28 mouse cellular contexts compared by ENCODE assay signal in genomic region chr5:88903526-88903925, GRCm38 (mm10). TPM values are rescaled to one million over a fixed set of nuclear protein-coding genes. Genes with fewer than 3 reads are reported as not detected.
DNase-seq lines count a peak whose midpoint lies in the region; ATAC-seq lines count a peak whose summit lies in the region.
"Had no signal": no experiment of that assay in that cellular context is flagged by ENCODE, and none has a peak within 500 bp of the region (broad histone marks: within the 10 kb centered on the region; RNA-seq: fewer than 3 reads in every experiment).

No protein-coding gene starts in this region.

- H3K27ac ChIP-seq in embryonic facial prominence, embryonic 14.5 days (replicated peaks; ENCODE audit: low read depth, low read length): no peak overlapping the region
- no peak overlapping the region; the same call in 1 of the 2 replicates for H3K27ac ChIP-seq in embryonic facial prominence, embryonic 10.5 days (replicated peaks)
- H3K27ac ChIP-seq in hindbrain, embryonic 12.5 days: 0 out of 2 replicates have a peak overlapping the region, but pooled peaks have one; percentile 23
- no peak overlapping the region for H3K27ac ChIP-seq in hindbrain, embryonic 16.5 days (ENCODE audit: low read depth, low read length)
- 0 out of 2 replicates have a peak overlapping the region, but pooled peaks have one; percentile 6 for H3K27ac ChIP-seq in midbrain, embryonic 10.5 days (replicated peaks)
- no peak overlapping the region for H3K27ac ChIP-seq in midbrain, embryonic 16.5 days (ENCODE audit: low read length)
- no peak overlapping the region for H3K27ac ChIP-seq in neural tube, embryonic 14.5 days (ENCODE audit: low read depth, low read length)
- H3K27ac ChIP-seq: embryonic facial prominence, embryonic 15.5 days; gastrocnemius, adult 2 months; heart, embryonic 15.5 days; hindbrain, embryonic 15.5 days had no signal

- no peaks in the 10 kb centered on the region for H3K36me3 ChIP-seq in embryonic facial prominence, embryonic 14.5 days (ENCODE audit: control insufficient read depth, insufficient read depth, low read length)
- no peaks in the 10 kb centered on the region for H3K36me3 ChIP-seq in embryonic facial prominence, embryonic 10.5 days (replicated peaks)
- no peaks in the 10 kb centered on the region for H3K36me3 ChIP-seq in hindbrain, embryonic 12.5 days
- H3K36me3 ChIP-seq in hindbrain, embryonic 16.5 days (ENCODE audit: control insufficient read depth, insufficient read depth, low read length): no peaks in the 10 kb centered on the region
- H3K36me3 ChIP-seq in midbrain, embryonic 10.5 days: no peaks in the 10 kb centered on the region
- no peaks in the 10 kb centered on the region for H3K36me3 ChIP-seq in midbrain, embryonic 16.5 days (ENCODE audit: control insufficient read depth, insufficient read depth, low read length)
- H3K36me3 ChIP-seq in neural tube, embryonic 14.5 days (ENCODE audit: control insufficient read depth, insufficient read depth, low read length): no peaks in the 10 kb centered on the region
- H3K36me3 ChIP-seq: embryonic facial prominence, embryonic 15.5 days; heart, embryonic 12.5 days; heart, embryonic 15.5 days; hindbrain, embryonic 15.5 days had no signal

- no peak for DNase-seq in embryonic facial prominence, embryonic 14.5 days (ENCODE audit: low spot score)
- DNase-seq in embryonic facial prominence, embryonic 10.5 days (ENCODE audit: low spot score): no peak
- no peak for DNase-seq in midbrain, embryonic 10.5 days (ENCODE audit: low spot score)
- DNase-seq in neural tube, embryonic 10.5 days (ENCODE audit: extremely low spot score, low spot score): no peak
- DNase-seq: adrenal gland, adult 8-10 months; adrenal gland, postnatal 25 days; cerebellum, adult 11-12 months; cerebellum, adult 8-10 months; cerebellum, postnatal 10 days; cerebellum, postnatal 36 days; embryo, embryonic 11 days; forebrain, postnatal 0 days; gastrocnemius, adult 2 months; gastrocnemius, postnatal 14 days; heart, adult 18-20 months; heart, postnatal 14 days; heart, postnatal 4 days had no signal

- no peak overlapping the region for H3K9ac ChIP-seq in embryonic facial prominence, embryonic 14.5 days (ENCODE audit: low read depth, low read length)
- no peak overlapping the region for H3K9ac ChIP-seq in hindbrain, embryonic 12.5 days
- no peak overlapping the region for H3K9ac ChIP-seq in hindbrain, embryonic 16.5 days (ENCODE audit: low read depth, low read length)
- H3K9ac ChIP-seq in midbrain, embryonic 16.5 days (ENCODE audit: low read depth, low read length): no peak overlapping the region
- no peak overlapping the region for H3K9ac ChIP-seq in neural tube, embryonic 14.5 days (replicated peaks; ENCODE audit: low read depth, low read length)
- H3K9ac ChIP-seq: embryonic facial prominence, embryonic 15.5 days; forebrain, postnatal 0 days; heart, embryonic 12.5 days; heart, embryonic 15.5 days; hindbrain, embryonic 15.5 days had no signal

- H3K4me1 ChIP-seq in embryonic facial prominence, embryonic 14.5 days (ENCODE audit: control insufficient read depth, insufficient read depth, low read length): no peaks in the 10 kb centered on the region
- peaks cover 5% of the 10 kb centered on the region; the same call in 1 of the 2 replicates for H3K4me1 ChIP-seq in embryonic facial prominence, embryonic 10.5 days
- no peaks in the 10 kb centered on the region for H3K4me1 ChIP-seq in hindbrain, embryonic 12.5 days
- H3K4me1 ChIP-seq in hindbrain, embryonic 16.5 days (ENCODE audit: control insufficient read depth, insufficient read depth, low read depth, low read length): no peaks in the 10 kb centered on the region
- H3K4me1 ChIP-seq in midbrain, embryonic 10.5 days: no peaks in the 10 kb centered on the region
- H3K4me1 ChIP-seq in midbrain, embryonic 16.5 days (ENCODE audit: control insufficient read depth, insufficient read depth, low read length): no peaks in the 10 kb centered on the region
- H3K4me1 ChIP-seq in neural tube, embryonic 14.5 days (ENCODE audit: control insufficient read depth, insufficient read depth, low read length): no peaks in the 10 kb centered on the region
- H3K4me1 ChIP-seq: embryonic facial prominence, embryonic 15.5 days; hindbrain, embryonic 15.5 days had no signal

- H3K4me2 ChIP-seq in embryonic facial prominence, embryonic 14.5 days (ENCODE audit: low read depth, low read length): no peak overlapping the region
- no peak overlapping the region for H3K4me2 ChIP-seq in hindbrain, embryonic 12.5 days (replicated peaks)
- H3K4me2 ChIP-seq in hindbrain, embryonic 16.5 days (ENCODE audit: low read length): no peak overlapping the region
- no peak overlapping the region for H3K4me2 ChIP-seq in midbrain, embryonic 16.5 days (ENCODE audit: low read length)
- no peak overlapping the region for H3K4me2 ChIP-seq in neural tube, embryonic 14.5 days (ENCODE audit: low read depth, low read length)
- H3K4me2 ChIP-seq: embryonic facial prominence, embryonic 15.5 days; heart, embryonic 12.5 days; heart, embryonic 15.5 days; hindbrain, embryonic 15.5 days had no signal

- no peaks in the 10 kb centered on the region for H3K9me3 ChIP-seq in embryonic facial prominence, embryonic 14.5 days (ENCODE audit: control insufficient read depth, low read length)
- H3K9me3 ChIP-seq in embryonic facial prominence, embryonic 10.5 days: no peaks in the 10 kb centered on the region
- no peaks in the 10 kb centered on the region for H3K9me3 ChIP-seq in hindbrain, embryonic 12.5 days (replicated peaks)
- no peaks in the 10 kb centered on the region for H3K9me3 ChIP-seq in hindbrain, embryonic 16.5 days (ENCODE audit: control insufficient read depth, low read length)
- no peaks in the 10 kb centered on the region for H3K9me3 ChIP-seq in midbrain, embryonic 10.5 days (replicated peaks)
- no peaks in the 10 kb centered on the region for H3K9me3 ChIP-seq in midbrain, embryonic 16.5 days (replicated peaks; ENCODE audit: control insufficient read depth, low read length, poor library complexity, severe bottlenecking)
- no peaks in the 10 kb centered on the region for H3K9me3 ChIP-seq in neural tube, embryonic 14.5 days (ENCODE audit: control insufficient read depth, low read length)
- H3K9me3 ChIP-seq: embryonic facial prominence, embryonic 15.5 days; heart, embryonic 12.5 days; heart, embryonic 15.5 days; hindbrain, embryonic 15.5 days had no signal

- whole genome bisulfite sequencing in embryonic facial prominence, embryonic 14.5 days: 55% methylated on average over 1 of the region's 1 CpGs
- 86% methylated on average over 1 of the region's 1 CpGs for WGBS in embryonic facial prominence, embryonic 10.5 days
- WGBS in hindbrain, embryonic 12.5 days: 52% methylated on average over 1 of the region's 1 CpGs
- 66% methylated on average over 1 of the region's 1 CpGs for WGBS in hindbrain, embryonic 16.5 days
- WGBS in midbrain, embryonic 10.5 days: 91% methylated on average over 1 of the region's 1 CpGs
- WGBS in midbrain, embryonic 16.5 days: 69% methylated on average over 1 of the region's 1 CpGs
- 41% methylated on average over 1 of the region's 1 CpGs for WGBS in neural tube, embryonic 14.5 days

- ATAC-seq in embryonic facial prominence, embryonic 14.5 days (ENCODE audit: low read depth): 0 out of 2 replicates have a peak, but pooled peaks have one; percentile 26
- peak; percentile 46; the same call in 1 of the 2 replicates for ATAC-seq in hindbrain, embryonic 12.5 days (ENCODE audit: low FRiP score)
- ATAC-seq in hindbrain, embryonic 16.5 days: no peak
- no peak for ATAC-seq in midbrain, embryonic 16.5 days
- peak; percentile 62; the same call in 1 of the 2 replicates for ATAC-seq in neural tube, embryonic 14.5 days (ENCODE audit: low read depth)
- ATAC-seq: activated CD4-positive, CD25-positive, alpha-beta regulatory T cell, adult 4 months; forebrain, embryonic 14.5 days; inflammation-experienced regulatory T-cells, adult 6 months had no signal

- H3K27me3 ChIP-seq in embryonic facial prominence, embryonic 14.5 days (replicated peaks; ENCODE audit: control insufficient read depth, insufficient read depth, low read length): no peaks in the 10 kb centered on the region
- H3K27me3 ChIP-seq in embryonic facial prominence, embryonic 10.5 days (replicated peaks; ENCODE audit: low read depth, poor library complexity, severe bottlenecking): no peaks in the 10 kb centered on the region
- H3K27me3 ChIP-seq in hindbrain, embryonic 12.5 days: no peaks in the 10 kb centered on the region
- no peaks in the 10 kb centered on the region for H3K27me3 ChIP-seq in hindbrain, embryonic 16.5 days (replicated peaks; ENCODE audit: control insufficient read depth, insufficient read depth, low read length)
- no peaks in the 10 kb centered on the region for H3K27me3 ChIP-seq in midbrain, embryonic 10.5 days (ENCODE audit: low read depth, poor library complexity, severe bottlenecking)
- no peaks in the 10 kb centered on the region for H3K27me3 ChIP-seq in midbrain, embryonic 16.5 days (ENCODE audit: control insufficient read depth, insufficient read depth, low read depth, low read length)
- H3K27me3 ChIP-seq in neural tube, embryonic 14.5 days (ENCODE audit: control insufficient read depth, insufficient read depth, low read length): no peaks in the 10 kb centered on the region
- H3K27me3 ChIP-seq: embryonic facial prominence, embryonic 15.5 days; heart, embryonic 12.5 days; heart, embryonic 15.5 days; hindbrain, embryonic 15.5 days had no signal

- no peak overlapping the region for H3K4me3 ChIP-seq in embryonic facial prominence, embryonic 14.5 days (ENCODE audit: low read depth, low read length)
- no peak overlapping the region for H3K4me3 ChIP-seq in embryonic facial prominence, embryonic 10.5 days
- H3K4me3 ChIP-seq in hindbrain, embryonic 12.5 days: no peak overlapping the region
- H3K4me3 ChIP-seq in hindbrain, embryonic 16.5 days (ENCODE audit: low read length): no peak overlapping the region
- H3K4me3 ChIP-seq in midbrain, embryonic 10.5 days: no peak overlapping the region
- no peak overlapping the region for H3K4me3 ChIP-seq in midbrain, embryonic 16.5 days (ENCODE audit: low read depth, low read length)
- H3K4me3 ChIP-seq in neural tube, embryonic 14.5 days (ENCODE audit: low read depth, low read length): no peak overlapping the region
- H3K4me3 ChIP-seq: embryonic facial prominence, embryonic 15.5 days; gastrocnemius, adult 2 months; heart, embryonic 12.5 days; heart, embryonic 15.5 days; hindbrain, embryonic 15.5 days had no signal

RNA-seq across cellular contexts. Expression of gene Slc4a4, which starts 16.9 kb away (rescaled TPM):
- polyA plus RNA-seq in embryonic facial prominence, embryonic 14.5 days (2014; fragmentation: Nextera tagmentation; extraction: Ambion mirVana): 4.0 and 4.5 TPM in 2 replicates
- 1.7 TPM in 2 replicates for polyA plus RNA-seq in embryonic facial prominence, embryonic 10.5 days (2016; fragmentation: Nextera tagmentation; extraction: Ambion mirVana)
- polyA plus RNA-seq in hindbrain, embryonic 12.5 days (2016; fragmentation: Nextera tagmentation; extraction: Ambion mirVana): 2.8 and 3.2 TPM in 2 replicates
- polyA plus RNA-seq in hindbrain, embryonic 16.5 days (2015; fragmentation: Nextera tagmentation; extraction: Ambion mirVana): 9.1 and 9.5 TPM in 2 replicates
- 1.5 TPM in 2 replicates for polyA plus RNA-seq in midbrain, embryonic 10.5 days (2016; fragmentation: Nextera tagmentation; extraction: Ambion mirVana)
- polyA plus RNA-seq in midbrain, embryonic 16.5 days (2015; fragmentation: Nextera tagmentation; extraction: Ambion mirVana): 5.7 and 8.3 TPM in 2 replicates
- 10.9 and 15.8 TPM in 2 replicates for polyA plus RNA-seq in neural tube, embryonic 14.5 days (2014; fragmentation: Nextera tagmentation; extraction: Ambion mirVana)

Comparison
In these comparisons a context has a peak if more than half of its experiments do, and no peak if none do; other contexts are left out.
1. ATAC-seq: peak in embryonic facial prominence, embryonic 14.5 days (single experiment), hindbrain, embryonic 12.5 days (single experiment) and neural tube, embryonic 14.5 days (single experiment); none in hindbrain, embryonic 16.5 days (single experiment) and midbrain, embryonic 16.5 days (single experiment).
2. H3K27ac ChIP-seq: peak in hindbrain, embryonic 12.5 days (single experiment) and midbrain, embryonic 10.5 days (single experiment); none in embryonic facial prominence, embryonic 14.5 days (single experiment), embryonic facial prominence, embryonic 10.5 days (single experiment), hindbrain, embryonic 16.5 days (single experiment), midbrain, embryonic 16.5 days (single experiment) and neural tube, embryonic 14.5 days (single experiment).